Mouse (Mus musculus): ENCODE results near the gene Usp43. TPM values are rescaled to one million over a fixed set of nuclear protein-coding genes. Genes with fewer than 3 reads are reported as not detected.

Usp43 gene
- 6.7 and 10.8 TPM in 2 replicates for polyA plus RNA-seq (2011; ENCODE audit: insufficient read depth, insufficient read length, low read depth, missing spikeins)

- Histone ChIP-seq H3K27ac (ENCODE audit: insufficient read depth, low read length) (peak within 1 kb of the TSS; percentile 60), H3K4me3 (ENCODE audit: low read depth, low read length) (peak within 1 kb of the TSS; percentile 83)
- TF ChIP-seq EP300 (IDR thresholded peaks at IDR 0.05; ENCODE audit: insufficient read depth, low read depth, low read length) = 0 out of 2 replicates have a peak, but pooled peaks have one; percentile 11
- TF ChIP-seq CTCF (IDR thresholded peaks at IDR 0.05; ENCODE audit: low read depth, low read length) = no peak
These were observed at the start of gene Usp43 for GRCm38 (mm10) chr11:67921827-67922754. Usp43 (minus strand) TSS chr11:67922153.

DNA sequence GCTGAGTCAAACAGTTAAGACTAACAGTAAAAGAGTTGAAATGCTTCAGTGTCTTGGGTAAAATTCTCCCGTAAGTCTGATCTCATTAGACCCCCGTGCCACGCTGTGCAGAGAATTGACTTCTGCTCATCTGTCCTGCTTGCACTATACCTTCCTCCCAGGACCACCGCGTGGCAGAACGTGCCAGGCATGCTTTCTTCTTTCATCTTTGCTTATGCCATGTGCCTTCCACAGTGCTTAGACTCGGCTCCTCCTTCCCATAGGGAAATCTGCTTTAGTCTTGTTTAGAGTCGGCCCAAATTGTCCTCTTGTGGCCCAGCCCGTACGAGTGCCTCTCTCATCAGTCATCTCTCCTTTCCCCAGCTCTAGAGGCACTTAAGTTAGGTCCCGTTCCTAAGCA lies 45.9 kb upstream of the Usp43 start:
- H3K27me3 ChIP-seq (ENCODE audit: control insufficient read depth, insufficient read depth, low read length, poor library complexity, severe bottlenecking) = no peaks in the 10 kb centered on the region
- TF ChIP-seq POLR2A (IDR thresholded peaks at IDR 0.05; ENCODE audit: insufficient read depth, low read length) (no peak), EP300 (IDR thresholded peaks at IDR 0.05; ENCODE audit: insufficient read depth, low read depth, low read length) (no peak), CTCF (IDR thresholded peaks at IDR 0.05; ENCODE audit: low read depth, low read length) (no peak)
- no peak overlapping the region for H3K4me3 ChIP-seq (ENCODE audit: low read depth, low read length)
- peaks cover 2% of the 10 kb centered on the region; the same call in 1 of the 2 replicates for H3K36me3 ChIP-seq (ENCODE audit: control insufficient read depth, insufficient read depth, low read length, poor library complexity, severe bottlenecking)
- no peaks in the 10 kb centered on the region for H3K9me3 ChIP-seq (replicated peaks; ENCODE audit: control insufficient read depth, insufficient read depth, low read length, poor library complexity, severe bottlenecking)
- no peak overlapping the region for H3K27ac ChIP-seq (ENCODE audit: insufficient read depth, low read length)
- H3K4me1 ChIP-seq (ENCODE audit: control insufficient read depth, insufficient read depth, low read length) = no peaks in the 10 kb centered on the region
- H3K9ac ChIP-seq (ENCODE audit: low read depth, poor library complexity, severe bottlenecking) = no peak overlapping the region

More at GRCm38 (mm10) chr11:67921827-67922754, at the start of gene Usp43:
- Histone ChIP-seq H3K9ac (ENCODE audit: low read depth, poor library complexity, severe bottlenecking) (peak within 1 kb of the TSS; percentile 88), H3K9me3 (replicated peaks; ENCODE audit: control insufficient read depth, insufficient read depth, low read length, poor library complexity, severe bottlenecking) (no peaks in the 10 kb centered on the region), H3K36me3 (ENCODE audit: control insufficient read depth, insufficient read depth, low read length, poor library complexity, severe bottlenecking) (no peaks in the 10 kb centered on the region), H3K4me1 (ENCODE audit: control insufficient read depth, insufficient read depth, low read length) (no peaks in the 10 kb centered on the region), H3K27me3 (ENCODE audit: control insufficient read depth, insufficient read depth, low read length, poor library complexity, severe bottlenecking) (no peaks in the 10 kb centered on the region)

GRCm38 (mm10) chr11:67965905-67966878 lies 44.2 kb upstream of the Usp43 start, which contains the start of gene Stx8:
Stx8 (plus strand) TSS chr11:67966193.
- TF ChIP-seq POLR2A (IDR thresholded peaks at IDR 0.05; ENCODE audit: insufficient read depth, low read length) = no peak
- 0 out of 2 replicates have a peak, but pooled peaks have one; percentile 41 for TF ChIP-seq EP300 (IDR thresholded peaks at IDR 0.05; ENCODE audit: insufficient read depth, low read depth, low read length)
- Histone ChIP-seq H3K27me3 (ENCODE audit: control insufficient read depth, insufficient read depth, low read length, poor library complexity, severe bottlenecking) (no peaks in the 10 kb centered on the region), H3K4me1 (ENCODE audit: control insufficient read depth, insufficient read depth, low read length) (no peaks in the 10 kb centered on the region), H3K27ac (ENCODE audit: insufficient read depth, low read length) (no peak within 1 kb of the TSS), H3K4me3 (ENCODE audit: low read depth, low read length) (peak within 1 kb of the TSS; percentile 85), H3K9me3 (replicated peaks; ENCODE audit: control insufficient read depth, insufficient read depth, low read length, poor library complexity, severe bottlenecking) (no peaks in the 10 kb centered on the region), H3K36me3 (ENCODE audit: control insufficient read depth, insufficient read depth, low read length, poor library complexity, severe bottlenecking) (no peaks in the 10 kb centered on the region), H3K9ac (ENCODE audit: low read depth, poor library complexity, severe bottlenecking) (peak within 1 kb of the TSS; percentile 46)

DNA sequence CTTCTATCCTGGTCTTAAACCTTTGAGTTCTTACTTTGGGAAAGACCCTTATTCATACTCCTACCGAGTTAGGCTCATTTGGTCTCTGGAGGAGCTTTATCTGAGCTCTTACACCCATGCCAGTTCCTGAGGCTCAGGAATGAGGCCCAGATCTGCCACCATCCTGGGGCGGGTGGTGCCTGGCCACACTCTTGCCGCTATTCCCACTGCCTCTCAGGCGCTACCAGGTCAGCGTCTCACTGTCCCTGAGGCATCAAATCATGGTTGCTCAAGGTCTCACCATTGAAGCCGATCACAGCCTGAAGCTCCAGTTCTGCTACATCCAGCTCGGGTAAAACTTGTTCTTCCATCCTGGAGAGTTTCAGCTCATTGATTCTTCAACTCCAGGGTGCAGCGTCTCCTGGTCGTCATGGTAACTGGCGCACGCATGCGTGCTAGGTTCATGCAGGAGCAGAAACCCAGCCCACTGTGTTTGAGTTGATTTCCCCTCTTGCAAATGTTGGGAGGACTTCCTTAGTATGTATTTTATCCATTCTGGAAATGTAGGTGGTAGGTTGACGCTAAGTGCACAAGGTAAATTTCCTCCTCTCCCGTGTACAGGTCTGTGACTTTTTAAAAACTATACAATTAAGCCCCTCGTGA lies 43.4 kb upstream of the Usp43 start, which contains the start of gene Cfap52:
Gene Cfap52 (minus strand): TSS at position 410 of the 642 bp plus-strand sequence.
- Histone ChIP-seq H3K4me3 (ENCODE audit: low read depth, low read length) (peak within 1 kb of the TSS; percentile 85), H3K27ac (ENCODE audit: insufficient read depth, low read length) (no peak within 1 kb of the TSS), H3K4me1 (ENCODE audit: control insufficient read depth, insufficient read depth, low read length) (no peaks in the 10 kb centered on the region), H3K9me3 (replicated peaks; ENCODE audit: control insufficient read depth, insufficient read depth, low read length, poor library complexity, severe bottlenecking) (no peaks in the 10 kb centered on the region), H3K36me3 (ENCODE audit: control insufficient read depth, insufficient read depth, low read length, poor library complexity, severe bottlenecking) (no peaks in the 10 kb centered on the region), H3K9ac (ENCODE audit: low read depth, poor library complexity, severe bottlenecking) (peak within 1 kb of the TSS; percentile 46), H3K27me3 (ENCODE audit: control insufficient read depth, insufficient read depth, low read length, poor library complexity, severe bottlenecking) (no peaks in the 10 kb centered on the region)
- TF ChIP-seq CTCF (IDR thresholded peaks at IDR 0.05; ENCODE audit: low read depth, low read length) = no peak
- no peak for TF ChIP-seq EP300 (IDR thresholded peaks at IDR 0.05; ENCODE audit: insufficient read depth, low read depth, low read length)
- no peak for TF ChIP-seq POLR2A (IDR thresholded peaks at IDR 0.05; ENCODE audit: insufficient read depth, low read length)

- H3K9ac ChIP-seq (ENCODE audit: low read depth, poor library complexity, severe bottlenecking) = no peak overlapping the region
- H3K27ac ChIP-seq (ENCODE audit: insufficient read depth, low read length) = no peak overlapping the region
- H3K9me3 ChIP-seq (replicated peaks; ENCODE audit: control insufficient read depth, insufficient read depth, low read length, poor library complexity, severe bottlenecking) = no peaks in the 10 kb centered on the region
- H3K4me1 ChIP-seq (ENCODE audit: control insufficient read depth, insufficient read depth, low read length) = no peaks in the 10 kb centered on the region
- H3K36me3 ChIP-seq (ENCODE audit: control insufficient read depth, insufficient read depth, low read length, poor library complexity, severe bottlenecking) = no peaks in the 10 kb centered on the region
- TF ChIP-seq POLR2A (IDR thresholded peaks at IDR 0.05; ENCODE audit: insufficient read depth, low read length) = no peak
- no peak for TF ChIP-seq EP300 (IDR thresholded peaks at IDR 0.05; ENCODE audit: insufficient read depth, low read depth, low read length)
- peak; percentile 82 for TF ChIP-seq CTCF (IDR thresholded peaks at IDR 0.05; ENCODE audit: low read depth, low read length)
- no peaks in the 10 kb centered on the region for H3K27me3 ChIP-seq (ENCODE audit: control insufficient read depth, insufficient read depth, low read length, poor library complexity, severe bottlenecking)
- H3K4me3 ChIP-seq (ENCODE audit: low read depth, low read length) = no peak overlapping the region
These were observed 42.2 kb upstream of the Usp43 start for GRCm38 (mm10) chr11:67964110-67964509.

All from ES-Bruce4 (cell line).